Mouse (Mus musculus) urinary bladder, postnatal 36 days (tissue): Measurements from ENCODE around the gene Tmem151a.
A peak's percentile ranks its signal among the peaks of the same experiment; 100 is the strongest.

Experiments used
- DNase-seq, 2 experiments: peaks; one replicate each; pipeline ENCODE4 v3.0.0; 2022; ENCODE audit warnings: low spot score in 2 of 2, mixed read lengths in 1 of 2

The Tmem151a gene

DNA sequence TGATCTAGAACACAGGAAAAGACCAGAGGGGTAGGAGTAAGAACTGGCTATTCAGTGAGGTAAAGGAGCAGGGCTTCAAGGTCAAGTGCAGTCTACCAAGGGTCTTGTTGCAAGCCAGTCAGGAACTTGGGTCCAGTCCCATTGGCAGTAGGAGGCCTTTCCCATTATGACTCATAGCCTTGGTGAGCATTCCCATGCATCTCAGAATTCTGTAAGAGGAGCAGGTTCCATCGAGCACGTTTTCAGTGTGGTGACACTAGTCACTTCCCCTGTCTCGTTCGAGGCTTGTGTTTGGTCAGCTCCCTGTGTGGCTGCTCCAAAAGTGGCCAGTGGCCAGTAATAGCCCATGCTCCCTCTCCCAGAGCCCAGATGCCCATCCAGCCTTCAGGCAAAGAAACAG is 39.8 kb downstream of the Tmem151a start:
- no peak for DNase-seq

DNA sequence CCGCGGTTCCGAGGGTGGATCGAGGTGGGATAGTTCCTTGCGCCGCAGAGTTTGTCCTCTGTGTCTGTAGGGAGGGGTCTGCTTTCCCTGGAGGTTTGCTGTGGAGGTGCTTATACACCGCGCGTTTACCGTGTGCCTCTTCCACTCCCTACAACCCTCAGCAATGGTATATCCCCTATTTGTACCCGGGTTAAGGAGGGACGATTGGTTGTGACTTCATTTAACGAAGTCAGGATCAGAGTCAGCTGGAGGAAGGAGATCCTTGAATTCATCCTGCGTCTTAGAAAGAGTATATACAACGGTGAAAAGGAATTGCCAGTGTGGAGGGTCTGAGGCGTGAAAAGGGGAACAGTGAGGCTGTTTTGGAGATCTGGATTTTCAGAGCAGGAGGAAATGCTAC is 43.7 kb downstream of the Tmem151a start:
- no peak for DNase-seq

DNA sequence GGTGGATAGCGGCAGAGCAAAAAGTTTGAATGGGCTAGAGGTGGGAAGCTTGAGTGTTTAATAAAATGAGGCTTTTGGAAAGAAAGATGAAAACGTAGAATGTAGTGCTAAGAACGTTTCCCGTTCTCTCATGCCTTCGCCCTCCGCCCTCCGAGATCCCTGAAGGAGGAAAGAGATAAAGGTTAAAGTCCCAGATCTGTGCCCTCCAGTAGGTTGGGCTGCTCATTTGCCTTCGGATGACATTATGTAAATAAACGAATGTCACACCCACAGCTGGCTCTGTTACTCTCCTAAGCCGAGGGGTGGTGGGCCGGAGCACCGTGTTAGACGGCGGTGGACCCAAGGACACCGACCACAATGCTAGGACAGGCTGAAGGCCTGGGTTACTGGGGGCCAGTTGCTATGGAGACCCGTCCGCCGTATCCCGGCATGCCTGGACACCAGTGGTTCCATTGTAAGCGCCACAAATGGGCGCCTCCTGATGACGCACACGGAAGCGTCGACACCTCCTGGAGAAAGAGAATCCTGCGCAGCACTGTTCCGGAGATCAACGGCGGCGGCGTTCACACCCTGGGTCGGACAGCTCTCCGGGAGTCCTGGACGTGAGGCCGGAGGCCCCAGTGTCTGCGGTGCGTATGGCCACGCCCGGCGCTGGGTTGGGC is 44.3 kb downstream of the Tmem151a start, which contains the start of gene Brms1:
TSS of gene Brms1 (plus strand) at position 493 of the 662 bp plus-strand sequence.
- peak; percentile 86 to 89 for DNase-seq

DNA sequence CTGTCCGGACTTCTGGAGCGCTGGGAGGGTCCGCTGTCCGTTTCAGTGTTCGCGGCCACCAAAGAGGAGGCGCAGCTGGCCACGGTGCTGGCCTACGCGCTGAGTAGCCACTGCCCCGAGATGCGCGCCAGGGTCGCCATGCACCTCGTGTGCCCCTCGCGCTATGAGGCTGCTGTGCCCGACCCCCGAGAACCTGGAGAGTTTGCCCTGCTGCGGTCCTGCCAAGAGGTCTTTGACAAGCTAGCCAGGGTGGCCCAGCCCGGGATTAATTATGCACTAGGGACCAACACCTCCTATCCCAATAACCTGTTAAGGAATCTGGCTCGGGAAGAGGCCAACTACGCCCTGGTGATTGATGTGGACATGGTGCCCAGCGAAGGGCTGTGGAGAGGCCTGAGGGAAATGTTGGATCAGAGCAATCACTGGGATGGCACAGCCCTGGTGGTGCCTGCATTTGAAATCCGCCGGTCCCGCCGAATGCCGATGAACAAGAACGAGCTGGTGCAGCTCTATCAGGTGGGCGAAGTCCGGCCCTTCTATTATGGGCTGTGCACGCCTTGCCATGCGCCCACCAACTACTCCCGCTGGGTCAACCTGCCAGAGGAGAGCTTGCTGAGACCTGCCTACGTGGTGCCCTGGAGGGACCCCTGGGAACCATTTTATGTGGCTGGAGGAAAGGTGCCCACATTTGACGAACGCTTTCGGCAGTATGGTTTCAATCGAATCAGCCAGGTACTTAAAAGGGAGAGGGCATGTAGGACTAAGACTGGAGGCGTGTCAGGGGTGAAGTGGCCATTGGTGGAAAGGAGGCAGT is 45.8 kb downstream of the Tmem151a start:
- no peak for DNase-seq

DNA sequence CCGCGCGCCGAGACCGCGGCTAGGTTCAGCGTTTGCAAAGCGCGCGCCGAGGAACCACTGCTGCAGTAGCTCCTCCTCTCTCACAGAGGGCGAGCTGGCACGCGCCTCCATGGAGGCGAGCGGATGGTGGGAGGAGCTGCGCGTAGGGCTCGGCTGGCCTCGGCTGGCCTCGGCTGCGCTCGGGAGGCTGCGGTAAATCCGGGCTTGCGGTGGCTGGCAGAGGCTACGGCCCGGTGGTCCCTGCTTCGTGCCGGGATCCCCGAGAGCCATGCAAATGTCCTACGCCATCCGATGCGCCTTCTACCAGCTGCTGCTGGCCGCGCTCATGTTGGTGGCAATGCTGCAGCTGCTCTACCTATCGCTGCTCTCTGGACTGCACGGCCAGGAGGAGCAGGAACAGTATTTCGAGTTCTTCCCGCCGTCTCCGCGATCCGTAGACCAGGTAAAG is 46.6 kb downstream of the Tmem151a start, which contains the start of the genes B4gat1 and AC124502.3:
TSS of gene B4gat1 (plus strand) at position 118 of the 448 bp plus-strand sequence.
TSS of gene AC124502.3 (plus strand) at position 183 of the 448 bp plus-strand sequence.
- DNase-seq: peak; percentile 81 to 87

DNA sequence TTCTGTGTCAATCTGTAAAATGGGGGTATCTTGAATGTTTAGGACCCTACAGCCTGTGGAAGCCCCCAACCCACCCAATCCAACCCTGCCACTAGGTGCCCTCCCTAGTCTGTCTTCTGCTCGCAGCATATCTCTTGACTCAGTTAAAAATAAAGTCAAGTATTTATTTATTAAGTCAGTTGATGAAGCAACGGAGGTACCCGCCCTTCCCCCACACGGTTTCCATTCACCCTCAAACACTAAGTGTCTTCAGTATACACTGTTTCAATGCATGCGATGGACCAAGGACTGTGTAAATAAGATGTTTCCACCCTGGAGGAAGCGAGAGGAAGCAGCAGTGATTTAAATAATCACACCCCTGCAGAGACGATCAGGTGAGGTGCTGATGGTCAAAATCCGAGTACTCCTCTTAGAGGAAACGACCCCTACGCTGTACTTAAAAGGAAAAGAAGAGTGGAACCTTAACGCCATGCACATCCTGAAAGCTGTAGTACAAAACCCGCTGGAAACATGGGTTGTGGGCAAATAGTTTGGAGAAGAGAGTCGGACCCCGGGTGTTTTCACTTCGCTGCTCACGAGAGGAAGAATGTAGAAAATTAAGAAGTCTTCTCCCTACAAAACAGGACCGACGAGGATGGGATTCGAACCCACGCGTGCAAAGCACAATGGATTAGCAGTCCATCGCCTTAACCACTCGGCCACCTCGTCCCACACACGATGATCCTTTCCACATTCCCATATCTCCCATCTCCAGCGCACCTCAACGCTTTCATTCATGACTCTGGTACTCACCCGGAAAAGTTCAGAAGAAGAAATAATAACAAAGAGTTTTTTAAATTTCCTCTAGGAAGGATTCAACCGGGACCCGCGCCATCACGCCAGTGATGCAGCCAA is 47.4 kb downstream of the Tmem151a start:
- peak; percentile 58 to 69 for DNase-seq

DNA sequence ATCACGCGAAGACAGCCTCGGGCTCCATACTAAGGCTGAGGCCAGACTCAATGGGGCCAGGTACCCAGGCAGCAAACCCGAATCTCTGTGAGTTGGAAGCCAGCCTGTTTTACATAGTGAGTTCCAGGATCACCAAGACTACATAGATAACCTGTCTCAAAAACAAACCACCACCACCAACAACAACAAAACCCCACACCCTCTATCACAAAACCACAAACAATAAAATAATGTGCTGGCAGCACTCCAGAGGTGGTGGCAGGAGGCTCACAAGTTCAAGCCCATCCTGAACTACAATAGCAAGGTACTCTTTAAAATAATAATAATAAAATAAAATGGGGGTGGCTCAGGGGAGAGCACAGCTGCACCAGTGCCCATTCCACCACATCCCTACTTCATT is 48.8 kb downstream of the Tmem151a start:
- no peak for DNase-seq

DNA sequence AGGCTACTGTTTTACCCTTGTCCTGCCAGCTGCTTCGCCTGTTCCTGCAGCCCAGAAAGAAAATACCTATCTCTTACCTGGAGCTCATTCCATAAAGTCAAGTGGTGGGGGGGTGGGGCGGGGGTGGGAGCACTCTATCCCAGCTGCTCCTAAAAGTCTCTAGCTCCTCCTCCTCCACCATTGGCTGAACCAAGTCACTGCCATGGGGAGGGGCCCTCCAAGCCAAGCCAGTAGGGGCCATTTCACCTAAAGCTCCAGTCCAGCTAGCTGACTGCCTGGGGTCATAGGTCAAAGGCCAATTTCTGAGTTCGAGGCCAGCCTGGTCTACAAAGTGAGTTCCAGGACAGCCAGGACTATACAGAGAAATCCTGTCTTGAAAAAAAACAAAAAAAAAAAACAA is 52.6 kb downstream of the Tmem151a start:
- no peak for DNase-seq

DNA sequence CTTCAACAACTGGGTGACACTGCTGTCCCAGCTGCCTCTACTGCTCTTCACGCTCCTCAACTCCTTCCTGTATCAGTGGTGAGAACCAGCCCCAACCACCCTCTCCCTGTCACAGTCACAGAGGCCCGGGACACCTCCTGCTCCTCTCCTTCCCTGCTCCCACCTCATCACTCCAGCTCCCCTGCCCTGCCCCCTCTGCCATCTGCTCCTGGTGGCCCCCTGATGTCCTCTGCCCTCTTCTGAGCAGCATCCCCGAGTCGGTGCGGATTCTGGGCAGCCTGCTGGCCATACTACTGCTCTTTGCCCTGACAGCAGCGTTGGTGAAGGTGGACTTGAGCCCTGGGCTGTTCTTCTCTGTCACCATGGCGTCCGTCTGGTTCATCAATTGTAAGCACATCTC is 59.2 kb downstream of the Tmem151a start:
- DNase-seq: no peak

DNA sequence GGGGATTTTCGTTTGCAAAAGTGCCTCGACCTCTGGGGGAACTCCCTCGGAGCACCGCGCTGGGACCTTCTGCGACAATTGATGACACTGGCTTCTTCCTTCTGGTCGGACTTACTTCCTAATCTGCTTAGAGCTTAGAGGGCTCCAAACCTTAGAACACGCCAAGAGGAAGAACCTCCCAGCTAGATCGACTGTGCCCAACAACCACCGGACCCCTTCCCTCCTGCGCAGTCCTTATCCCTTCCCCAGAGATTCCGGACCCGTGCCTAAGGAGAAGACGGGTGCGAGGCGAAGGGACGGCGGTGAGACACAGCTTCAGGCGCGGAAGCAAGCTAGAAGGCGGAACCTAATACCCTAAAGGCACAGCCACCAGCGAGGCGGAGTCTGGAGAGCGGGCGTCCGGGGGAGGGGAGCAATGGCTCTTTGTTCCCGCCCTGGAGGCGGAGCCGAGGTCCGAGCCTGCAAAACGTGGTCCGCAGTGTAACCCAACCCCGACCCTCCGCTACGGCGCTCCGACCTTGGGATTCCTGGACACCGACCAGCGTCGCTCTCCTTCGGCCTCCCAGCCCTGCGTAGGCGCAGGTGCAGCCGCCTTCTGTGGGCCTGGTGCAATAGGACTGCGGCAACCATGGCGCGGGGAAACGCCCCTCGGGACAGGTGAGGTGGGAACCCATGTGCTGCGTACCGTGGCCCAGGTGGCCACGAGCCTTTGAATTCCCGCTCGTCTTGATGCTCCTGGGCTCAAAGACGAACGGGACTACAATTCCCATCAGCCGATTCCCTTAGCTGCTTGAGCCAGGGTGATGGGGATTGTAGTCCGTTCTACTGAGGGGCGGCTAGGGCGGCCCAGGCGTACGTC is 61.5 kb downstream of the Tmem151a start, which contains the start of gene Slc29a2:
TSS of gene Slc29a2 (plus strand) at position 240 of the 859 bp plus-strand sequence.
- DNase-seq: peak; percentile 86 to 93

DNA sequence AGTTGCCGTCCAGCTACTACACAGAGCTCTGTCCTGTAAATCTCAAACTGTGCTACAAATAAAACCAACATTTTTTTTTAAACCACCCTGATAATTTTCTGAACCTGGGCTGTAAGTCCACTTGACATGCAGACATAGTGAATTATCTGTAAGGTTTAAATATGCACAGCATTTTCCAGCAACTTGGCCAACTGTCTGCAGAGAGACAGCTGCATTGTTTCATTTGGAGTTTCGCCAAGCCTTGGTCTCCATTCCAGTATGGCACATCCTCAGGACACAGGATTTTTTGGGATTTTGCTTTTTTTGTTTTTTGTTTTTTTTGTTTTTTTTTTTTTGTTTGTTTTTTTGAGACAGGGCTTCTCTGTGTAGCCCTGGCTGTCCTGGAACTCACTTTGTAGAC is 63.9 kb downstream of the Tmem151a start:
- no peak for DNase-seq
